Mouse (Mus musculus): Measurements from ENCODE around the gene G0s2. TPM values are rescaled to one million over a fixed set of nuclear protein-coding genes. Genes with fewer than 3 reads are reported as not detected.
A peak's percentile ranks its signal among the peaks of the same experiment; 100 is the strongest.
"Not testable (repeated sequence)": the region's sequence is repeated elsewhere in the genome, so short reads cannot be mapped to it uniquely, and the experiment has no call there.

The G0s2 gene
- total RNA-seq, 2 experiments from 2014 or later, result 6.7 to 9.3 TPM

GRCm38 (mm10) chr1:193255032-193255431 lies 18.0 kb downstream of the G0s2 start:
- DNase-seq (ENCODE audit: low spot score in 2 of 2), result no peak

GRCm38 (mm10) chr1:193253895-193254294 lies 19.1 kb downstream of the G0s2 start:
- DNase-seq (ENCODE audit: low spot score in 2 of 2), result not testable (repeated sequence)

- DNase-seq (ENCODE audit: low spot score in 2 of 2), result no peak
These were observed 20.4 kb downstream of the G0s2 start for GRCm38 (mm10) chr1:193252616-193253015.

GRCm38 (mm10) chr1:193251386-193251785 lies 21.6 kb downstream of the G0s2 start:
- DNase-seq (ENCODE audit: low spot score in 2 of 2), result no peak

- DNase-seq (ENCODE audit: low spot score in 2 of 2), result no peak
These were observed 23.0 kb downstream of the G0s2 start for GRCm38 (mm10) chr1:193250026-193250425.

GRCm38 (mm10) chr1:193244235-193244634 lies 28.8 kb downstream of the G0s2 start:
- peak in 1 of 2 experiments; percentile 27 for DNase-seq (ENCODE audit: low spot score in 2 of 2)

- DNase-seq (ENCODE audit: low spot score in 2 of 2), result peak in 1 of 2 experiments; percentile 24
These were observed 29.3 kb downstream of the G0s2 start for GRCm38 (mm10) chr1:193243571-193244193.

- peak in 1 of 2 experiments; percentile 20 for DNase-seq (ENCODE audit: low spot score in 2 of 2)
These were observed 30.2 kb downstream of the G0s2 start for GRCm38 (mm10) chr1:193242863-193243262.

- peak; percentile 88 for DNase-seq (ENCODE audit: low spot score in 2 of 2)
These were observed 30.8 kb downstream of the G0s2 start for GRCm38 (mm10) chr1:193242238-193242637.

- no peak for DNase-seq (ENCODE audit: low spot score in 2 of 2)
These were observed 31.6 kb downstream of the G0s2 start for GRCm38 (mm10) chr1:193241436-193241835.

GRCm38 (mm10) chr1:193238426-193238825 lies 34.6 kb downstream of the G0s2 start:
- DNase-seq (ENCODE audit: low spot score in 2 of 2), result peak; percentile 33 to 41

GRCm38 (mm10) chr1:193234930-193235329 lies 38.1 kb downstream of the G0s2 start:
- no peak for DNase-seq (ENCODE audit: low spot score in 2 of 2)

- DNase-seq (ENCODE audit: low spot score in 2 of 2), result no peak
These were observed 38.8 kb downstream of the G0s2 start for GRCm38 (mm10) chr1:193234130-193234645.

GRCm38 (mm10) chr1:193232732-193233131 lies 40.3 kb downstream of the G0s2 start:
- no peak for DNase-seq (ENCODE audit: low spot score in 2 of 2)

GRCm38 (mm10) chr1:193230935-193231334 lies 42.1 kb downstream of the G0s2 start:
- DNase-seq (ENCODE audit: low spot score in 2 of 2), result no peak

GRCm38 (mm10) chr1:193230531-193230930 lies 42.5 kb downstream of the G0s2 start:
- no peak for DNase-seq (ENCODE audit: low spot score in 2 of 2)

GRCm38 (mm10) chr1:193229570-193229969 lies 43.4 kb downstream of the G0s2 start:
- no peak for DNase-seq (ENCODE audit: low spot score in 2 of 2)

GRCm38 (mm10) chr1:193227537-193227936 lies 45.5 kb downstream of the G0s2 start:
- DNase-seq (ENCODE audit: low spot score in 2 of 2), result no peak

- DNase-seq (ENCODE audit: low spot score in 2 of 2), result no peak
These were observed 46.1 kb downstream of the G0s2 start for GRCm38 (mm10) chr1:193226724-193227522.

- DNase-seq (ENCODE audit: low spot score in 2 of 2), result no peak
These were observed 46.9 kb downstream of the G0s2 start for GRCm38 (mm10) chr1:193226114-193226513.

GRCm38 (mm10) chr1:193225531-193225930 lies 47.5 kb downstream of the G0s2 start:
- DNase-seq (ENCODE audit: low spot score in 2 of 2), result no peak

All from layer of hippocampus, postnatal 10 days (tissue).